Mouse (Mus musculus) neural tube, embryonic 13.5 days (tissue): ENCODE data around the gene Dnhd1. TPM values are rescaled to one million over a fixed set of nuclear protein-coding genes. Genes with fewer than 3 reads are reported as not detected.

Experiments used
- ATAC-seq: fragments of 200-750 bp; cut with Nextera tagmentation; 2 replicates; pipeline ENCODE4 v1.8.0; 2017; ENCODE audit warnings: low read depth, mild to moderate bottlenecking, moderate TSS enrichment, moderate library complexity
- H3K27ac ChIP-seq: fragments of 300-500 bp; sonication (generic); replicated peaks from 2 replicates; pipeline ENCODE4 v1.5.1; 2015; ENCODE audit warnings: moderate library complexity, mild to moderate bottlenecking, inconsistent platforms
- H3K27me3 ChIP-seq: fragments of 300-500 bp; sonication (generic); 2 replicates; pipeline ENCODE4 v1.6.1; 2015; ENCODE audit warnings: mild to moderate bottlenecking, inconsistent platforms
- H3K36me3 ChIP-seq: fragments of 300-500 bp; sonication (generic); 2 replicates; pipeline ENCODE4 v1.6.1; 2015; ENCODE audit warnings: mild to moderate bottlenecking, inconsistent platforms
- H3K4me1 ChIP-seq: fragments of 300-500 bp; sonication (generic); replicated peaks from 2 replicates; pipeline ENCODE4 v1.6.1; 2015; ENCODE audit warnings: inconsistent platforms
- H3K4me2 ChIP-seq: fragments of 300-500 bp; sonication (generic); 2 replicates; pipeline ENCODE4 v1.6.1; 2015; ENCODE audit warnings: inconsistent platforms, mild to moderate bottlenecking, moderate library complexity
- H3K4me3 ChIP-seq: fragments of 300-500 bp; sonication (generic); 2 replicates; pipeline ENCODE4 v1.5.1; 2015; ENCODE audit warnings: mild to moderate bottlenecking, inconsistent platforms
- H3K9ac ChIP-seq: fragments of 300-500 bp; sonication (generic); 2 replicates; pipeline ENCODE4 v1.6.1; 2015; ENCODE audit warnings: moderate library complexity, mild to moderate bottlenecking, inconsistent platforms
- H3K9me3 ChIP-seq: fragments of 300-500 bp; sonication (generic); 2 replicates; pipeline ENCODE4 v1.6.1; 2016; ENCODE audit warnings: inconsistent platforms
- WGBS: fragments of 180-500 bp; shearing (Covaris S2); methylation state at CpG from one replicate; pipeline ENCODE4 v1.1.7; 2015; 5-methylcytosine and 5-hydroxymethylcytosine counted together
- polyA plus RNA-seq: library from polyadenylated mRNA; unstranded; fragments of >200 nt; fragmentation: Nextera tagmentation; extraction: Ambion mirVana; gene quantifications from 2 replicates; pipeline ENCODE4 v1.2.1, GENCODE M21; 2015

Dnhd1 gene
- polyA plus RNA-seq, 1 experiment from 2014 or later: 1.2 TPM

DNA sequence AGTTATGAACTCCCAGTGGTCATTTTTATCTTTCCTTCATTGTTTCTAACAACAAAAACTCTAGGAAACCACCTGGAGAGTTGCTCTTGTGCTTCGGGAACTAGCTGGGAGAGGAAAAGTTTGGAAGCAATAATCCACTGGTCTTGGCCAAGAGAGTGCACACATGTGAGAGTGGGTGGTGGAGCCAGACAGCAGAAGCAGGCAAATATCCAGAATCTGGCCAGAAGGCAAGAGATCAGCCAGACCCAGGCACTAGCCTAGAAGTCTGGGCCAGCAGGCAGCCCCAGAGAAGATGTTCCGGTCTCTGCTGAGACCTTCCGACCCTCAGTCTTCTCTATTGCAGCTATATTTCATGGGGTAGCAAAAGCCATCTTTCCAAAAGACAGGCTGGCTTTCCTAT lies 119.3 kb downstream of the Dnhd1 start:
- ATAC-seq: no peak
- no peaks in the 10 kb centered on the region for H3K9me3 ChIP-seq
- peaks cover 1% of the 10 kb centered on the region for H3K27me3 ChIP-seq
- H3K36me3 ChIP-seq: peaks cover 91% of the 10 kb centered on the region
- H3K4me1 ChIP-seq: peaks cover 80% of the 10 kb centered on the region
- WGBS: 81% methylated on average over 3 of the region's 3 CpGs
- no peak overlapping the region for H3K4me3 ChIP-seq
- H3K9ac ChIP-seq: no peak overlapping the region
- no peak overlapping the region for H3K27ac ChIP-seq
- H3K4me2 ChIP-seq: no peak overlapping the region

Other genes starting within 250 kb of the Dnhd1 start
- gene Cnga4, start 246.3 kb upstream of the Dnhd1 start, polyA plus RNA-seq: 0.20 TPM in 1 of 2 replicates, not detected in the other
- gene Cckbr, start 225.1 kb upstream of the Dnhd1 start, polyA plus RNA-seq: 2.1 and 2.5 TPM in 2 replicates
- gene Cavin3, start 168.5 kb upstream of the Dnhd1 start, polyA plus RNA-seq: 30.8 and 31.6 TPM in 2 replicates
- 62.0 and 71.4 TPM in 2 replicates for gene Smpd1, start 96.5 kb upstream of the Dnhd1 start, polyA plus RNA-seq
- gene Apbb1, start 69.2 kb upstream of the Dnhd1 start, polyA plus RNA-seq: 206 and 248 TPM in 2 replicates
- 0.21 and 0.26 TPM in 2 replicates for gene Hpx, start 50.7 kb upstream of the Dnhd1 start, polyA plus RNA-seq
- 84.1 and 85.4 TPM in 2 replicates for gene Trim3, start 17.3 kb upstream of the Dnhd1 start, polyA plus RNA-seq
- gene Timm10b, start 10.8 kb upstream of the Dnhd1 start, polyA plus RNA-seq: 166 and 168 TPM in 2 replicates
- 81.1 and 82.1 TPM in 2 replicates for gene Arfip2, start 10.4 kb upstream of the Dnhd1 start, polyA plus RNA-seq
- 6.1 and 7.1 TPM in 2 replicates for gene Gm45799, start 10.3 kb upstream of the Dnhd1 start, polyA plus RNA-seq
- 215 and 225 TPM in 2 replicates for gene Ilk, start 85.8 kb downstream of the Dnhd1 start, polyA plus RNA-seq
- gene Rrp8, start 86.6 kb downstream of the Dnhd1 start, polyA plus RNA-seq: 26.0 and 26.3 TPM in 2 replicates
- 121 TPM in 2 replicates for gene Taf10, start 93.5 kb downstream of the Dnhd1 start, polyA plus RNA-seq
- 48.4 and 49.2 TPM in 2 replicates for gene Tpp1, start 101.4 kb downstream of the Dnhd1 start, polyA plus RNA-seq
- 13.5 and 14.7 TPM in 2 replicates for gene Dchs1, start 136.8 kb downstream of the Dnhd1 start, polyA plus RNA-seq
- 224 and 230 TPM in 2 replicates for gene Mrpl17, start 160.3 kb downstream of the Dnhd1 start, polyA plus RNA-seq